In genomic region chr5:100628807-100629206, GRCm38 (mm10) we compare ENCODE assay signal across 22 mouse cellular contexts. TPM values are rescaled to one million over a fixed set of nuclear protein-coding genes. Genes with fewer than 3 reads are reported as not detected.
"Had no signal": no experiment of that assay in that cellular context is flagged by ENCODE, and none has a peak within 500 bp of the region (broad histone marks: within the 10 kb centered on the region; RNA-seq: fewer than 3 reads in every experiment).

No protein-coding gene starts in this region.

- H3K27me3 ChIP-seq: lung, embryonic 15.5 days; megakaryocyte, embryonic 14.5 days; midbrain, embryonic 13.5 days; neural tube, embryonic 13.5 days; neural tube, embryonic 15.5 days; stomach, embryonic 15.5 days had no signal

- H3K4me1 ChIP-seq: lung, embryonic 15.5 days; midbrain, embryonic 13.5 days; neural tube, embryonic 13.5 days; neural tube, embryonic 15.5 days had no signal

- H3K27ac ChIP-seq: lung, embryonic 15.5 days; macrophage; midbrain, embryonic 13.5 days; neural tube, embryonic 13.5 days; neural tube, embryonic 15.5 days; stomach, embryonic 15.5 days; stomach, postnatal 0 days had no signal

- H3K36me3 ChIP-seq: lung, embryonic 15.5 days; midbrain, embryonic 13.5 days; neural tube, embryonic 13.5 days; neural tube, embryonic 15.5 days; stomach, embryonic 15.5 days had no signal

- H3K9me3 ChIP-seq: lung, embryonic 15.5 days; megakaryocyte, embryonic 14.5 days; midbrain, embryonic 13.5 days; neural tube, embryonic 13.5 days; neural tube, embryonic 15.5 days; stomach, embryonic 15.5 days had no signal

- H3K4me3 ChIP-seq: lung, embryonic 15.5 days; megakaryocyte, embryonic 14.5 days; midbrain, embryonic 13.5 days; myocyte; neural tube, embryonic 13.5 days; neural tube, embryonic 15.5 days; stomach, embryonic 15.5 days had no signal

- H3K9ac ChIP-seq: lung, embryonic 15.5 days; midbrain, embryonic 13.5 days; neural tube, embryonic 13.5 days; neural tube, embryonic 15.5 days; stomach, embryonic 15.5 days had no signal

- ATAC-seq: lung, postnatal 0 days; midbrain, embryonic 13.5 days; midbrain, embryonic 16.5 days had no signal

- H3K4me2 ChIP-seq: lung, embryonic 15.5 days; midbrain, embryonic 11.5 days; midbrain, embryonic 13.5 days; neural tube, embryonic 13.5 days; neural tube, embryonic 15.5 days; stomach, embryonic 15.5 days had no signal

- DNase-seq: lung, adult 2 months; lung, postnatal 14 days; lung, postnatal 36 days; retina, postnatal 1 day; right cerebral cortex, adult 18-20 months; right cerebral cortex, postnatal 25 days; right cerebral cortex, postnatal 4 days; spleen, adult 18-20 months; thymus, adult 2 months; thymus, postnatal 36 days had no signal

RNA-seq across cellular contexts. Expression of gene Plac8, which starts 56.8 kb away (rescaled TPM):
- polyA plus RNA-seq: midbrain, embryonic 13.5 days had no signal
